ENCODE assay signal across 27 mouse cellular contexts in genomic region chr2:101074990-101075389, GRCm38 (mm10).
"Had no signal": no experiment of that assay in that cellular context is flagged by ENCODE, and none has a peak within 500 bp of the region (broad histone marks: within the 10 kb centered on the region; RNA-seq: fewer than 3 reads in every experiment).

No protein-coding gene starts in this region.

- H3K4me3 ChIP-seq: embryonic facial prominence, embryonic 10.5 days; embryonic facial prominence, embryonic 12.5 days; embryonic facial prominence, embryonic 13.5 days; embryonic facial prominence, embryonic 15.5 days; erythroblast, embryonic 14.5 days; forebrain, embryonic 10.5 days; forebrain, embryonic 12.5 days; forebrain, embryonic 13.5 days; forebrain, embryonic 15.5 days; gastrocnemius, adult 2 months; heart, adult 2 months; heart, embryonic 10.5 days had no signal

- H3K4me2 ChIP-seq: embryonic facial prominence, embryonic 12.5 days; embryonic facial prominence, embryonic 13.5 days; embryonic facial prominence, embryonic 15.5 days; forebrain, embryonic 12.5 days; forebrain, embryonic 13.5 days; forebrain, embryonic 15.5 days had no signal

- H3K27me3 ChIP-seq: embryonic facial prominence, embryonic 12.5 days; embryonic facial prominence, embryonic 13.5 days; embryonic facial prominence, embryonic 15.5 days; forebrain, embryonic 12.5 days; forebrain, embryonic 13.5 days; forebrain, embryonic 15.5 days had no signal

- H3K36me3 ChIP-seq: embryonic facial prominence, embryonic 10.5 days; embryonic facial prominence, embryonic 12.5 days; embryonic facial prominence, embryonic 13.5 days; embryonic facial prominence, embryonic 15.5 days; forebrain, embryonic 10.5 days; forebrain, embryonic 12.5 days; forebrain, embryonic 15.5 days; heart, embryonic 10.5 days had no signal

- H3K4me1 ChIP-seq: embryonic facial prominence, embryonic 10.5 days; embryonic facial prominence, embryonic 12.5 days; embryonic facial prominence, embryonic 13.5 days; embryonic facial prominence, embryonic 15.5 days; forebrain, embryonic 10.5 days; forebrain, embryonic 12.5 days; forebrain, embryonic 13.5 days; forebrain, embryonic 15.5 days; heart, embryonic 10.5 days had no signal

- H3K27ac ChIP-seq: embryonic facial prominence, embryonic 10.5 days; embryonic facial prominence, embryonic 12.5 days; embryonic facial prominence, embryonic 13.5 days; embryonic facial prominence, embryonic 15.5 days; forebrain, embryonic 10.5 days; forebrain, embryonic 12.5 days; forebrain, embryonic 13.5 days; forebrain, embryonic 15.5 days; gastrocnemius, adult 2 months; heart, adult 2 months; heart, embryonic 10.5 days had no signal

- DNase-seq: cerebellum, adult 9-10 months; cerebellum, adult 9-11 months; cerebellum, postnatal 10 days; cerebellum, postnatal 14 days; cerebellum, postnatal 25 days; cerebellum, postnatal 36 days; embryo, embryonic 11 days; forebrain, postnatal 0 days; gastrocnemius, adult 2 months; gastrocnemius, postnatal 10 days; gastrocnemius, postnatal 14 days; gastrocnemius, postnatal 25 days; gastrocnemius, postnatal 36 days; heart, adult 11 months; heart, adult 18-20 months; heart, adult 2 months had no signal

- H3K9ac ChIP-seq: embryonic facial prominence, embryonic 12.5 days; embryonic facial prominence, embryonic 13.5 days; embryonic facial prominence, embryonic 15.5 days; forebrain, embryonic 12.5 days; forebrain, embryonic 13.5 days; forebrain, embryonic 15.5 days; forebrain, postnatal 0 days had no signal

- H3K9me3 ChIP-seq: embryonic facial prominence, embryonic 10.5 days; embryonic facial prominence, embryonic 12.5 days; embryonic facial prominence, embryonic 13.5 days; embryonic facial prominence, embryonic 15.5 days; forebrain, embryonic 10.5 days; forebrain, embryonic 12.5 days; forebrain, embryonic 13.5 days; forebrain, embryonic 15.5 days; heart, embryonic 10.5 days had no signal

- ATAC-seq: forebrain, embryonic 13.5 days; forebrain, embryonic 15.5 days; forebrain, embryonic 16.5 days; forebrain, postnatal 0 days had no signal
